Mouse (Mus musculus) lung, embryonic 16.5 days (tissue): ENCODE measurements around the gene Ppp1r8. TPM values are rescaled to one million over a fixed set of nuclear protein-coding genes. Genes with fewer than 3 reads are reported as not detected.

Source experiments
- ATAC-seq: fragments of 200-750 bp; cut with Nextera tagmentation; 2 replicates; pipeline ENCODE4 v1.8.0; 2017; ENCODE audit warnings: low read depth, mild to moderate bottlenecking, moderate library complexity
- H3K27ac ChIP-seq: fragments of 300-500 bp; sonication (generic); 2 replicates; pipeline ENCODE4 v1.5.1; 2014; ENCODE audit warnings: mild to moderate bottlenecking, control low read depth, low read length
- H3K27me3 ChIP-seq: fragments of 300-500 bp; sonication (generic); 2 replicates; pipeline ENCODE4 v1.6.1; 2014; ENCODE audit warnings: low read depth, low read length, mixed read lengths; ENCODE audit not compliant: control insufficient read depth, insufficient read depth
- H3K36me3 ChIP-seq: fragments of 300-500 bp; sonication (generic); 2 replicates; pipeline ENCODE4 v1.6.1; 2014; ENCODE audit warnings: low read length; ENCODE audit not compliant: control insufficient read depth, insufficient read depth
- H3K4me1 ChIP-seq: fragments of 300-500 bp; sonication (generic); replicated peaks from 2 replicates; pipeline ENCODE4 v1.6.1; 2014; ENCODE audit warnings: low read length, mixed read lengths; ENCODE audit not compliant: control insufficient read depth, insufficient read depth
- H3K4me2 ChIP-seq: fragments of 300-500 bp; sonication (generic); 2 replicates; pipeline ENCODE4 v1.6.1; 2014; ENCODE audit warnings: low read depth, low read length, control low read depth
- H3K4me3 ChIP-seq: fragments of 300-500 bp; sonication (generic); 2 replicates; pipeline ENCODE4 v1.5.1; 2014; ENCODE audit warnings: mild to moderate bottlenecking, low read length, control low read depth
- H3K9ac ChIP-seq: fragments of 300-500 bp; sonication (generic); 2 replicates; pipeline ENCODE4 v1.6.1; 2014; ENCODE audit warnings: low read length, control low read depth
- H3K9me3 ChIP-seq: fragments of 300-500 bp; sonication (generic); 2 replicates; pipeline ENCODE4 v1.6.1; 2016; ENCODE audit warnings: low read length; ENCODE audit not compliant: control insufficient read depth
- WGBS: fragments of 180-500 bp; shearing (Covaris S2); extraction: QIAGEN DNeasy Blood & Tissue Kit; methylation state at CpG from one replicate; pipeline ENCODE4 v1.1.7; 2014; 5-methylcytosine and 5-hydroxymethylcytosine counted together
- polyA plus RNA-seq: library from polyadenylated mRNA; unstranded; fragments of >200 nt; fragmentation: Nextera tagmentation; extraction: Ambion mirVana; gene quantifications from 2 replicates; pipeline ENCODE4 v1.2.1, GENCODE M21; 2015

Ppp1r8 gene
- polyA plus RNA-seq, 1 experiment from 2014 or later = 58.4 TPM

GRCm38 (mm10) chr4:132809621-132810020 lies 33.3 kb downstream of the Ppp1r8 start:
- no peak overlapping the region for H3K27ac ChIP-seq
- ATAC-seq = no peak
- 89% methylated on average over 5 of the region's 5 CpGs for WGBS

GRCm38 (mm10) chr4:132807771-132808641 lies 35.0 kb downstream of the Ppp1r8 start:
- ATAC-seq = no peak
- no peak overlapping the region for H3K4me3 ChIP-seq
- H3K27me3 ChIP-seq = no peaks in the 10 kb centered on the region
- no peak overlapping the region for H3K9ac ChIP-seq
- H3K36me3 ChIP-seq = no peaks in the 10 kb centered on the region
- H3K4me1 ChIP-seq = no peaks in the 10 kb centered on the region
- peaks cover 9% of the 10 kb centered on the region for H3K9me3 ChIP-seq
- H3K27ac ChIP-seq = no peak overlapping the region
- no peak overlapping the region for H3K4me2 ChIP-seq
- WGBS = 55% methylated on average over 5 of the region's 5 CpGs

More at GRCm38 (mm10) chr4:132809621-132810020, 33.3 kb downstream of the Ppp1r8 start:
- H3K36me3 ChIP-seq = no peaks in the 10 kb centered on the region
- H3K4me3 ChIP-seq = no peak overlapping the region
- H3K4me2 ChIP-seq = no peak overlapping the region
- peaks cover 9% of the 10 kb centered on the region for H3K9me3 ChIP-seq
- no peaks in the 10 kb centered on the region for H3K4me1 ChIP-seq
- no peak overlapping the region for H3K9ac ChIP-seq
- H3K27me3 ChIP-seq = no peaks in the 10 kb centered on the region

- Histone ChIP-seq H3K9me3 (peaks cover 8% of the 10 kb centered on the region), H3K27me3 (no peaks in the 10 kb centered on the region), H3K36me3 (no peaks in the 10 kb centered on the region), H3K4me3 (no peak overlapping the region), H3K4me1 (no peaks in the 10 kb centered on the region; the same call in 1 of the 2 replicates), H3K4me2 (no peak overlapping the region), H3K27ac (no peak overlapping the region), H3K9ac (no peak overlapping the region)
- ATAC-seq = no peak
- 84% methylated on average over 7 of the region's 7 CpGs for WGBS
Measured at GRCm38 (mm10) chr4:132806620-132807191, 36.3 kb downstream of the Ppp1r8 start.

- H3K36me3 ChIP-seq = no peaks in the 10 kb centered on the region
- no peak overlapping the region for H3K4me2 ChIP-seq
- H3K27me3 ChIP-seq = no peaks in the 10 kb centered on the region
- H3K9me3 ChIP-seq = peaks cover 3% of the 10 kb centered on the region
- no peak overlapping the region for H3K9ac ChIP-seq
- H3K4me1 ChIP-seq = no peaks in the 10 kb centered on the region; the same call in 1 of the 2 replicates
- no peak overlapping the region for H3K4me3 ChIP-seq
- no peak overlapping the region for H3K27ac ChIP-seq
- no peak for ATAC-seq
- 65% methylated on average over 12 of the region's 12 CpGs for WGBS
Measured at GRCm38 (mm10) chr4:132805599-132806197, 37.3 kb downstream of the Ppp1r8 start.

- Histone ChIP-seq H3K4me3 (no peak overlapping the region), H3K4me2 (no peak overlapping the region), H3K9ac (no peak overlapping the region), H3K27ac (no peak overlapping the region), H3K4me1 (no peaks in the 10 kb centered on the region; the same call in 1 of the 2 replicates), H3K27me3 (no peaks in the 10 kb centered on the region), H3K9me3 (no peaks in the 10 kb centered on the region), H3K36me3 (no peaks in the 10 kb centered on the region)
- no peak for ATAC-seq
- WGBS = 76% methylated on average over 5 of the region's 5 CpGs
Measured at GRCm38 (mm10) chr4:132805146-132805545, 37.8 kb downstream of the Ppp1r8 start.

GRCm38 (mm10) chr4:132804331-132804730 lies 38.6 kb downstream of the Ppp1r8 start:
- ATAC-seq = no peak
- 85% methylated on average over 6 of the region's 6 CpGs for WGBS
- H3K4me1 ChIP-seq = no peaks in the 10 kb centered on the region; the same call in 1 of the 2 replicates
- H3K4me3 ChIP-seq = no peak overlapping the region
- H3K36me3 ChIP-seq = no peaks in the 10 kb centered on the region
- H3K27me3 ChIP-seq = no peaks in the 10 kb centered on the region
- H3K4me2 ChIP-seq = no peak overlapping the region
- no peak overlapping the region for H3K27ac ChIP-seq
- no peak overlapping the region for H3K9ac ChIP-seq
- no peaks in the 10 kb centered on the region for H3K9me3 ChIP-seq

GRCm38 (mm10) chr4:132803876-132804275 lies 39.1 kb downstream of the Ppp1r8 start:
- no peak overlapping the region for H3K4me3 ChIP-seq
- no peaks in the 10 kb centered on the region for H3K27me3 ChIP-seq
- H3K9ac ChIP-seq = no peak overlapping the region
- H3K9me3 ChIP-seq = no peaks in the 10 kb centered on the region
- ATAC-seq = no peak
- 96% methylated on average over 7 of the region's 7 CpGs for WGBS
- H3K4me1 ChIP-seq = no peaks in the 10 kb centered on the region; the same call in 1 of the 2 replicates
- H3K36me3 ChIP-seq = no peaks in the 10 kb centered on the region
- H3K4me2 ChIP-seq = no peak overlapping the region
- no peak overlapping the region for H3K27ac ChIP-seq

- WGBS = 86% methylated on average over 5 of the region's 5 CpGs
- Histone ChIP-seq H3K9ac (no peak overlapping the region), H3K9me3 (no peaks in the 10 kb centered on the region), H3K4me1 (no peaks in the 10 kb centered on the region; the same call in 1 of the 2 replicates), H3K4me3 (no peak overlapping the region), H3K36me3 (no peaks in the 10 kb centered on the region), H3K4me2 (no peak overlapping the region), H3K27me3 (no peaks in the 10 kb centered on the region), H3K27ac (no peak overlapping the region)
- no peak for ATAC-seq
Measured at GRCm38 (mm10) chr4:132803212-132803611, 39.8 kb downstream of the Ppp1r8 start.

- 52% methylated on average over 16 of the region's 16 CpGs for WGBS
- H3K9ac ChIP-seq = no peak overlapping the region
- no peak overlapping the region for H3K4me3 ChIP-seq
- no peaks in the 10 kb centered on the region for H3K36me3 ChIP-seq
- no peaks in the 10 kb centered on the region for H3K9me3 ChIP-seq
- peak overlapping the region; percentile 2; the same call in 1 of the 2 replicates for H3K4me2 ChIP-seq
- no peak for ATAC-seq
- no peaks in the 10 kb centered on the region for H3K27me3 ChIP-seq
- no peaks in the 10 kb centered on the region; the same call in 1 of the 2 replicates for H3K4me1 ChIP-seq
- H3K27ac ChIP-seq = peak overlapping the region; percentile 25; the same call in 1 of the 2 replicates
Measured at GRCm38 (mm10) chr4:132802171-132802637, 40.8 kb downstream of the Ppp1r8 start.
